Mouse (Mus musculus) activated CD4-positive, CD25-positive, alpha-beta regulatory T cell, adult 9 weeks (primary cell): ENCODE results near the gene 4930438A08Rik. TPM values are rescaled to one million over a fixed set of nuclear protein-coding genes. Genes with fewer than 3 reads are reported as not detected.

ENCODE experiments used
- polyA plus RNA-seq: library from polyadenylated mRNA; unstranded; fragments of 100-300 nt; shearing (Covaris generic); gene quantifications from one replicate; pipeline ENCODE4 v1.2.1, GENCODE M21; 2017

The 4930438A08Rik gene
- polyA plus RNA-seq = not detected

DNA sequence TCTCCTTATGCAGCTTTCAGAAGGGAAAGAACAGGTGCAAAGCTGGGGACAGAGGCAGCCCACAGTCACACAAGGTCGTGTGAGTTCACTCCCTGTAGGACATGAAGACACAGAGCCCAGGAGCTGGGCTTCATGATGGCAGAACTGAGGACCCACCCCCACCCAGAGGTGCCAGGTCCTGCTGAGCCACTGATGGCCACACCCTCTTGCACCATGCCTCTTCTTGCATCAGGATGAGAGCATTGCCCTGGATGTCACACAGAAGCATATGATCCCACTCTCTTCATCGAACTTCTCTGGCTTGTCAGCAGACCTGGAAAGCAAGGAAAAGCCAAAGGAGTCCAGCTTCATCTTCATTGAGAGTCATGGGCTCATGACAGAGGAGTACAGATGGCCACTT lies at the start of gene 4930438A08Rik:
Gene 4930438A08Rik, plus strand, starts transcription at position 228 of the 400 bp plus-strand sequence.

DNA sequence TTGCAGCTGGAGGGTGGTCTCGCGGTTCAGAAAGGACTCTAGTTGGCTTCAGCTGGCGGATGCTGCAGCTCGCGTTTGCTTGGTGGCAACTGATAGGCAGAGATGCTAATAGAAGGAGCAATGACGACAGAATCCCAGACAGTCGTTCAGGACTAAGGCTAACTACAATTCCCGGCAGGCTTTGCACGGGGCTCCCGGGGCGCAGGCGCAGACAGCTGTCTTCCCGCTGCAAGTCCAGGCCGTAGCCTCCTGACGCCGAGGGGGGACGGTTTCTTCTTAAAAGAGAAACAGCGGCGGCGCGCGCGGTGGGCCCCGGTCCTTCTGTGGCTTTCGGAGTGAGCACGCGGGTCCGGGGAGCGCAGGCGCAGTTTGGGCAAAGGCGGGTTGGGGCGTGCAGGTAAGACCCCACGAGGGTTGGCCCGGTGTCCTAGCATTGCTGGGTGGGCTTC lies 32.3 kb downstream of the 4930438A08Rik start, which contains the start of gene Zfp692:
Gene Zfp692, plus strand, starts transcription at position 210 of the 449 bp plus-strand sequence.

DNA sequence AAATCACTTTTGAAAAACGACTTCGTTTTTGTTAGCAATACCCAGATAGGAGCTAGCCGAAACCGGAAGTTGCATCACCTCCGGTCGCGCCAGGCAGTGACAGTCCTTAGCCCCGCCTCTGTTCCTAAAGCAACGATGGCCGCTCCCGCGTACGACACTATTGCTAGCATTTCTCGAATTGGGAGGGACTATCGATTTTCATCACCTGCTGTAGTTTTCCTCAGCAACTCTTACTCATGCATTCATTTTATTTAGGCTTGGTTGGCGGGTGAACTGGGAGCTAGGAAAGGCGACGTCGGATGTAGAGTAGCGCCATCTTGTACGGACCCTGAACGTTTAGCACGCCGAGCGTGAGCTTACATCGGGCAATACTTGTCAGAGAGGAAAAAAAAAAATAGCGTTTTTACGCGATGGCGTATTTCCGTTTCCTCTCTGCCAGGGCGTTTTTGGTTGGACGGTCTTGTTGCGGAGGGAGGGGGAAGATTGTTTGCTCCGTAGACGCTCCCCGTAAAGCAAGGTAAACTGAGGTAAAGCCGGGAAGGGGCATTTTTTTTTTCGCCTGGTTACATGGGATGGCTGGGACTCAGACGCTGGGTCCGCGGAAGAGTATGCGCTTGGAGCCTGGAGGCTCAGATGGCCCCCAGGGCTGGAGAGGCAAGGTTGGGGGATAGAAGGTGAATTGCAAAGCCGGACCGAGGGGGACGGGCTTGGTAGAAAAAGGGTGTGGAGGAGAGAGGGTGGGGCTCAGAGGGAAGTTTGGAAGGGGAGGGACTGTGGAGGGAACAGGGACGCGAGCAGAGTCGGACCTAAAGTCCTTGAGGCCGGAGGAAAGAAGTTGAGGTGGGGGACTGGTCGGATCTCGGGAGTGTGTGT lies 55.9 kb downstream of the 4930438A08Rik start, which contains the start of the genes Zfp672 and Sh3bp5l:
Gene Zfp672, minus strand, starts transcription at position 64 of the 873 bp plus-strand sequence.
Gene Sh3bp5l, plus strand, starts transcription at position 449 of the 873 bp plus-strand sequence.

Other genes starting within 250 kb of the 4930438A08Rik start
- gene Gm12248, start 181.7 kb upstream of the 4930438A08Rik start, polyA plus RNA-seq = not detected
- gene Cnot8, start 170.6 kb upstream of the 4930438A08Rik start, polyA plus RNA-seq = 114 TPM
- 12.6 TPM for gene Gemin5, start 106.3 kb upstream of the 4930438A08Rik start, polyA plus RNA-seq
- 82.4 TPM for gene Mrpl22, start 103.1 kb upstream of the 4930438A08Rik start, polyA plus RNA-seq
- 624 TPM for gene Igtp, start 75.2 kb upstream of the 4930438A08Rik start, polyA plus RNA-seq
- 86.1 TPM for gene Irgm2, start 75.2 kb upstream of the 4930438A08Rik start, polyA plus RNA-seq
- 22.4 TPM for gene Zfp692, start 32.3 kb downstream of the 4930438A08Rik start, polyA plus RNA-seq
- gene Zfp672, start 55.5 kb downstream of the 4930438A08Rik start, polyA plus RNA-seq = 43.6 TPM
- 27.3 TPM for gene Sh3bp5l, start 55.9 kb downstream of the 4930438A08Rik start, polyA plus RNA-seq
- gene Lypd8, start 104.2 kb downstream of the 4930438A08Rik start, polyA plus RNA-seq = not detected
- gene 1810065E05Rik, start 146.3 kb downstream of the 4930438A08Rik start, polyA plus RNA-seq = not detected
- not detected for gene Gm12253, start 157.8 kb downstream of the 4930438A08Rik start, polyA plus RNA-seq
- not detected for gene Lypd9, start 178.1 kb downstream of the 4930438A08Rik start, polyA plus RNA-seq
- gene Olfr30, start 187.5 kb downstream of the 4930438A08Rik start, polyA plus RNA-seq = not detected
- 0.07 TPM for gene Olfr332, start 217.8 kb downstream of the 4930438A08Rik start, polyA plus RNA-seq
- not detected for gene Olfr331, start 227.8 kb downstream of the 4930438A08Rik start, polyA plus RNA-seq